Mouse (Mus musculus) hindlimb bud, embryonic 11.5 days (tissue): ENCODE measurements around the gene Hlx.

ENCODE experiments used
- DNase-seq: peaks from one replicate; pipeline ENCODE4 v3.0.0-alpha.2; 2012; ENCODE audit warnings: low read depth, low spot score; ENCODE audit errors: extremely low spot score

The Hlx gene

GRCm38 (mm10) chr1:184732556-184733049 is at the start of gene Hlx:
Hlx (minus strand) TSS chr1:184732619.
- DNase-seq: no peak

- DNase-seq: no peak
Observed at GRCm38 (mm10) chr1:184782161-184782513, 49.7 kb upstream of the Hlx start.

- no peak for DNase-seq
Observed at GRCm38 (mm10) chr1:184781286-184782160, 49.1 kb upstream of the Hlx start.

- no peak for DNase-seq
Observed at GRCm38 (mm10) chr1:184778157-184778556, 45.7 kb upstream of the Hlx start.

GRCm38 (mm10) chr1:184777061-184777795 is 44.8 kb upstream of the Hlx start:
- no peak for DNase-seq

- DNase-seq: no peak
Observed at GRCm38 (mm10) chr1:184775289-184775688, 42.9 kb upstream of the Hlx start.

GRCm38 (mm10) chr1:184771891-184772249 is 39.5 kb upstream of the Hlx start:
- no peak for DNase-seq

- DNase-seq: peak; percentile 53
Observed at GRCm38 (mm10) chr1:184771202-184771890, 38.9 kb upstream of the Hlx start.

- no peak for DNase-seq
Observed at GRCm38 (mm10) chr1:184763866-184764265, 31.4 kb upstream of the Hlx start.

- DNase-seq: no peak
Observed at GRCm38 (mm10) chr1:184762941-184763340, 30.5 kb upstream of the Hlx start.

GRCm38 (mm10) chr1:184761988-184762387 is 29.6 kb upstream of the Hlx start:
- DNase-seq: no peak

GRCm38 (mm10) chr1:184752671-184753070 is 20.3 kb upstream of the Hlx start:
- no peak for DNase-seq

GRCm38 (mm10) chr1:184750114-184750664 is 17.8 kb upstream of the Hlx start:
- DNase-seq: no peak

GRCm38 (mm10) chr1:184748692-184749152 is 16.3 kb upstream of the Hlx start:
- no peak for DNase-seq

- DNase-seq: no peak
Observed at GRCm38 (mm10) chr1:184737876-184738479, 5.6 kb upstream of the Hlx start.

- DNase-seq: no peak
Observed at GRCm38 (mm10) chr1:184737228-184737627, 4.8 kb upstream of the Hlx start.

- no peak for DNase-seq
Observed at GRCm38 (mm10) chr1:184736260-184736659, 3.8 kb upstream of the Hlx start.

- no peak for DNase-seq
Observed at GRCm38 (mm10) chr1:184734991-184735920, 2.8 kb upstream of the Hlx start.

- no peak for DNase-seq
Observed at GRCm38 (mm10) chr1:184734067-184734830, 1.8 kb upstream of the Hlx start.
